Mouse (Mus musculus) Muller cell, postnatal 12 days (primary cell): ENCODE measurements around the gene Irf7.

Source experiments
- DNase-seq: peaks from one replicate; pipeline ENCODE4 v3.0.0-alpha.2; 2015; ENCODE audit errors: inconsistent ontology term

Irf7 gene

DNA sequence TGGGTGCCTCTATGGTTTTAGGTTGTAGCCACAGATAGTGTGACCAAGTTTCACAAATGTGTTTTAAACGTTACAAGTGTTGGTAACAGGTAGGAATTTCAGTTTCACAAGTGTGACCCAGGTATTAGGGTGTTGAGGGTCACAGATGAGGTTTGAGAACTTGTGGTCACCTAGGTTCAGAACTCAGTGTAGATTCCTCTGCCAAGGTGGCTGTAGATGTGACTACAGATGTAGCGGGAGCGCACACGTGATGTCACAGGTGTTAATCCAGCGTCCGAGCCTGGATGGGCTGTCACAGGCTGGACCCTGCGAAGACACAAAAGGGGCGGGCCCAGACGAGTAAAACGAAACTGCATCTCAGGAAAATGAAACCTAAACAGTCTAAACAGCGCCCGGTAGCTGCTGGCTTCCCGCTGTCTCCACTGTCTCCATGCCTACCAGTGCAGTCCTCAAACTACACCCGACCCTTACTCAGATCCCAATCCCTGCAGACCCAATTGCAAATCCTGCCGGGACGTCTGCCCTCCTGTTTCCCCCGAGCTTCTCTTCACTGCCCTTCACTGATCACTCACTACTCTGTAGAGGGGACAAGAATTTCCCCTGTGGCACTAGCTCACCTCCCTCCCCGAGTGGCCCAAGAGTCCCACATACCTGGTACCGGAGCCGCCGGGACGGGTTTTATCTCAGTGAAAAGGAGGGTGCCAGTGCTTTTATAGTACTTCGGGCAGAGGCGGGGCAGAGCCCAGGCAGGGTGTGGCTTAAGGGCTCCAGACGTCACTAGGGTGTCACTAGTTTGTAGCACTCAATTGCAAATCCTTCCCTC, at the start of gene Irf7:
Gene Irf7 (minus strand): TSS at position 743 of the 823 bp plus-strand sequence.
- peak; percentile 78 for DNase-seq

DNA sequence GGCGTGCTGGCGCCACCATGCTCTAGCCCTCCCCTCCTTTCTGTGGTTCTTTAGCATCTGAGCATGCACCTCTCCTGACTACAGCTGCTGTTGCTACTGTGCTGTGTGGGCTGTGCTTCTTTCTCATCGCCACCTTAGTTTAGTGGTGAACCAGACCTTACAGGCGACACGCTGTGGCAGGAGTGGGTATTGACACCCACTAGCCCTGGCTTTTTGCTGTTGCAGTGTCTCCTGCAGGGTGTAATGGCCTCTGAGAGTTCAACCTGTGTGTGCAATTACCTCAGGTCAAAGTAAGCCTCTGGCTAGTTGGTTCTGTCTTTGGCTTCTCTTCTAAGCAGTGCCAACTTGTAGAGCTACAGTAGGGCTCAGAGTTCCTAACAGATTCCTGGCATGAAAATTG, 49.7 kb upstream of the Irf7 start:
- DNase-seq: no peak

DNA sequence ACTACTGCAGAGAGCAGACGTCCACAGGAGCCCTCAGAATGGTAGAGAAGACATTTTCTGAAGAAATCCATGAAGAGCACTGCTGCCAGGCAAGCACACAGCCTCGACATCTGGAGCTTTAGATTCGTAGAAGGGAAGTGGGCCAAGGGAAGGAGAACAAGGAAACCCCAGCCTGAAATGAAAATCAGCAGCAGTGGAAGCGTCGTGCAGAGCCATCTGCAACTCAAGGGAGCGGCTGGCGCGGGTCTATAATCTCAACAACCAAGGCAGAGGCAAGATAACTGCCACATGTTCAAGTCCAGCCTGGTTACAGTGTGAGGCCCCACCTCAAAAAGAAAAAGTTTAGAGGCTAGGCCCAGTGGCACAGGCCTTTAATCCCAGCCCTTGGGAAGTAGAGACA, 48.8 kb upstream of the Irf7 start:
- no peak for DNase-seq

DNA sequence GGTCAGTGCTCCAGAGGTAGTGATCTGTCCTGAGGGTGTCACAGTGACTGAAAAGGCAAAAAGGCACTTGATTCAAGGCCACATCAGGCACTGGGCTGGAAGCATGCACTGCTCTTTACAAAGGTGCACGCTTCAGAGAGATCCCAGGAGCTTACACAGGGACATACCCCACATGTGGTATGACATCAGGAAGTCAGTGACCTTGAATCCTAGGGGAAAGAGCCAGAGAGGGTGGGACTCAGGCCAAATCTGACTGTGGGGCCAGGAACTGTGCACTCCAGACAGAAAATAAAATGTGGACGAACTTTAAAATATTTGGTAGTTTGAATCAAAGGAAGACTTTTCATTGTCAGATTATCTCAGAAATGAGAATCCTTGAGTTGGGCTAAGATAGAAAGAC, 48.1 kb upstream of the Irf7 start:
- no peak for DNase-seq

DNA sequence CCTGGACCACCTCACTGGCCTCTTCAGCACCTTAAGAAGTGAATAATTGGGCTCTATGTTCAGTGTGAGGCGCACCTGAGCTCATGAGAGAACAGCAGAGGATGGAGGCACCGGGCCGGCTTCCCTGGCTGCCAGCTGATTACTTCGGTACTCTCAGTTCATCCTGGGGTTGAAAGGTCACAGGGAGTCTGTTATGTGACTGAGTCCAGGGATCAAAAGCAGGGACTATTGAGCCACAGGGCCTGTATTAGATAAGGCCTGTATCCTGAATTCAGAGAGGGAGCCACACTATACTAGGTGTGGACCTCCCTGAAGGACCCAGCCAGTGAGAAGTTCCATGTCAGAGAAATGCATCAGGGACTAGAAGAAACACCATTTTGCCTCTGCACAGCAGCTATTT, 38.3 kb upstream of the Irf7 start:
- DNase-seq: no peak

DNA sequence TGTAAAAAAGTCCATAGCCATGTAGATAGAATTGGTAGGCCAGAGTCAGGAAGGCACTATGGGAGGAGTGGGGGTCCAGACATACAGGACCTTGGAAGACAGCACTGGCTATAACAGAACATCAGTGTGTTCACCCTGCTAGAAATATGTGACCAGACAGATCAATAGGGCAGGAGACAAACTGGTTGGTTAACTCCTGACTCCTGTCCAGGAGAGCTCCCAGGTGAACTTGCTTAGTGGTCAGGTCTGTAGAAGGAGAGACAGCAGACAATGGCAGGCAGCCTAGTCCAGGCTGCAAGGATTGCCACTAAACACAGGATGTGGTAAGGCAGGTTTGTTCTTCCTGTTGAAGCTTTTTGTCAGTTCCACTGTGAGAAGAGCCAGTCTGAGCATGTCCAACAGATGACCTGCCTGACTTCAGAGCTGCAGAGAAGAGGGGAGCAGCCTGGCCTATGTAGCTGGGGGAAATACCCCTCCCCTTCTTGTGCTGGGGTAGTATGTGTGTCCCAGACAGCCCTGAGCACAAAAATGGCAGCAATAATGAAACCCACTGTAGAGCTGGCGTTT, 36.5 kb upstream of the Irf7 start:
- no peak for DNase-seq

DNA sequence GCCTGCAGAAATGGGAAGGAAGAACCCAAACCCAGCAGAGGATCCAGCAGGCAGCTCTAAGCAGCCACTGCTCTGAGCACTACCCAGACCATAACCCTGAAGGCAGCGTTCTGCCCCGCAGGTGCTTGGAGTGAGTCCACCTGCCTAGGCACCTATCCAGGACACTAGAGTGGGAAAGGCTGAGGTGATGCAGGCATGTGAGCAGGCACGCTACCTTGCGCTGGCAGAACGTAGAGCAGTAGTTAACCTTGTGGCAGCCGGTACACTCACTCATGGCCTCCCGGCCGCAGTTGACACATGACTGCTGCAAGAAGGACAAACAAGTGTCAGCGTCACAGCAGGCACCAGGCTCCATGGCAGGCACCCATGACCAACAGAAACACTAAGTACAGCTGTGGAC, 35.1 kb upstream of the Irf7 start:
- DNase-seq: no peak

DNA sequence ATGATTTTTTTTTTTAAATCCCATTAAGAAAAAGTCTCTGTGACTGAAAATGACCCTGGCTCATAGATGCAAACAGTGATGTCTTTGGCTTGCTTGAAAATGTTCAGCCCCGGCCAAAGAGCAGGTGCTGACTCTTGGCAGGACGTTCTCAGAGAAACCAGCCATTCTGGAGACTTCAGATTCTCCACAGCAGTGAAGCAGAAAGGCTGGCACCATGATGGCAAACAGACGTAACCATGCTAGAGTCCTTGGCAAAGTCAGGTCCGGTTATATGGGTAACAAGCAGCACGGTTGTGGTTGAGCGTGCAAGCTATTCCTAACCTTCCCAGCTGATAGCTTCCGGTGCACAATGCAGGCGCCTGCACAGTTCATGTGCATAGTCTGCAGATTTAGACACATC, 32.9 kb upstream of the Irf7 start:
- no peak for DNase-seq

DNA sequence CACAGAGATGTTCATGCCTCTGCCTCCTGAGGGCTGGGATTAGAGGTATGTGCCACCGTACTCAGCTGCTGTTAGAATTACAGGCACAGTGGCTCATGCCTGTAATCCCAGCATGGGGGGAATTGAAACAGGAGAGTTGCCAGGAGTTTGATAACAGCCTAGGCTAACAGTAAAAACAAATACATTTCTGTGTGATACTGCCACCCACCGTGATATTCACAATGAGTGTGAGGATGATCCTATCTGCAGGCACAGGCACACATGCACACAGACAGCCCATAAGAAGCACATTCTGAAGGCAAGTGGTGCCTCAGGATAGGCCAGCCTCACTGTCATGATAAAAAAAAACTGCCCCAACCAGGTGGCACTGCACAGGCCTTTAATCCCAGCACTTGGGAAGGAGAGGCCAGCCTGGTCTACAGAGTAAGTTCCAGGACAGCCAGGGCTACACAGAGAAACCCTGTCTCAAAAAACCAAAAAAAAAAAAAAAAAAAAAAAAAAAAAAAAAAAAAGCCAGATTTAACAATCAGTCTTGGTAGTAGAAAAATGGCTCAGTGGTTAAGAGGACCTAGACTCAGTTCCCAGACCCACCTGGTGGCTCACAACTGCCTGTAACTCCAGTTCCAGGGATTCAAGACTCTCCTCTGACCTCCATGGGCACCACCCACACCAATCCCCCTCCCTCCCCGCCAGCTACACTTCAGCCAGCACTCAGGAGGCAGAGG, 31.8 kb upstream of the Irf7 start:
- DNase-seq: no peak

DNA sequence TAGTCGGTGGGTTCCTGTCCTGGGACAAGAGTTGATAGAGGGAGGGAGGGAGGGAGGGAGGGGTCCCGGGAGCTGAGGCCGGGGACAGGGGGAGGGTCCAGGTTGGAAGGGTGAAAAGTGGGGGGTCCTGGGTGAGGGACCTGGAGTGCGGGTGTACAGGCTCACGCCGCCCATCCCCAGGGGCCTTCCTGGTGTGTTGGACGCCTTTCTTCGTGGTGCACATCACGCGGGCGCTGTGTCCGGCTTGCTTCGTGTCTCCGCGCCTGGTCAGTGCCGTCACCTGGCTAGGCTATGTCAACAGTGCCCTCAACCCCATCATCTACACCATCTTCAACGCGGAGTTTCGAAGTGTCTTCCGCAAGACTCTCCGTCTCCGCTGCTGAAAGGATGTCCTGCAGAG, 28.2 kb upstream of the Irf7 start:
- DNase-seq: no peak

DNA sequence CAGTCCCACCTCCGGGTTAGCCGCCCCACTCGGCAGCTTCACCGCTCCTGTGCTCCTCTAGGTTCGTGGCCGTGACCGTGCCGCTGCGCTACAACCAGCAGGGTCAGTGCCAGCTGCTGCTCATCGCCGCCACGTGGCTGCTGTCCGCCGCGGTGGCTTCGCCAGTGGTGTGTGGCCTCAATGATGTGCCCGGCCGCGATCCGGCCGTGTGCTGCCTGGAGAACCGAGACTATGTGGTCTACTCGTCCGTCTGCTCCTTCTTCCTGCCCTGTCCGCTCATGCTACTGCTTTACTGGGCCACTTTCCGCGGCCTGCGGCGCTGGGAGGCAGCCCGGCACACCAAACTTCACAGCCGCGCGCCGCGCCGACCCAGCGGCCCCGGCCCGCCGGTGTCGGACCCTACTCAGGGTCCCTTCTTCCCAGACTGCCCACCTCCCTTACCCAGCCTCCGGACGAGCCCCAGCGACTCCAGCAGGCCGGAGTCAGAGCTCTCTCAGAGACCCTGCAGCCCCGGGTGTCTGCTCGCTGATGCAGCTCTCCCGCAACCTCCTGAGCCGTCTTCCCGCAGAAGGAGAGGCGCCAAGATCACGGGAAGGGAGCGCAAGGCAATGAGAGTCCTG, 27.7 kb upstream of the Irf7 start:
- peak; percentile 55 for DNase-seq

DNA sequence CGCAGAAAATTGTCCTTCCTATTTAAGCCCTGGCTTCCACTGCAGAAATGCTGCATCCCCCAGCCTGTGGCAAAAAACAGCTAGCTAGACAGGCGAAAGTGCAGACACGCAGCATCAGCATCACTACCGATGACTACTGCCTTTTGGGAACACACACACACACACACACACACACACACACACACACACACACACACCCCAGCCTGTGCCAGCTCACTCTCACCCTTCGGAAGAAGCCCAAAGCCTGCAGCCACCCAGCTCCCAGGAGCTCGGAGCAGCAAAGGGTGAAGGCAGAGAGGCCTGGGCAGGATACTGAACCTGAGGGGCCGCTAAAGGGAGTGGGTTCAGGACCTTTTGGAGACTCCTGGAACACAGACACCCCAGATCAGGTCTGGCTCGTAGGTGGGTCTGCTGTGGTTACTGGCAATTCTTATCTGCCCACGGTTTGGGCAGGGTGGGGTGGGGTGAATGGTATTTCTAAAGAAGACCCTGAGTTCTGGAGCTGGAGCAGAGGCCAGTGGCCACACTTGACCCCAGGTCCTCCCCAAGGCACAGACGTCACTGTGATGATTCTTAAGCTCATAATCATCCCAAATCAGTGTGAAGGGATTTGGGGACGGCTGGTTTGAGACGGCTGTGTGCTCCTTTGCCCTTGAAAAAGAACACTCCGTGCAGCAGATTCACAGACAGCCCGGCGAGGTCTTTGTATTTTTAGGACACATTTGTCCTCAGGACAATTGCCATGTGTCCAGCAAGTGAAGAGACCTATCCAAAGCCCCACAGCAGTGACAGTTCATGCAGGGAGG, 26.5 kb upstream of the Irf7 start:
- no peak for DNase-seq

DNA sequence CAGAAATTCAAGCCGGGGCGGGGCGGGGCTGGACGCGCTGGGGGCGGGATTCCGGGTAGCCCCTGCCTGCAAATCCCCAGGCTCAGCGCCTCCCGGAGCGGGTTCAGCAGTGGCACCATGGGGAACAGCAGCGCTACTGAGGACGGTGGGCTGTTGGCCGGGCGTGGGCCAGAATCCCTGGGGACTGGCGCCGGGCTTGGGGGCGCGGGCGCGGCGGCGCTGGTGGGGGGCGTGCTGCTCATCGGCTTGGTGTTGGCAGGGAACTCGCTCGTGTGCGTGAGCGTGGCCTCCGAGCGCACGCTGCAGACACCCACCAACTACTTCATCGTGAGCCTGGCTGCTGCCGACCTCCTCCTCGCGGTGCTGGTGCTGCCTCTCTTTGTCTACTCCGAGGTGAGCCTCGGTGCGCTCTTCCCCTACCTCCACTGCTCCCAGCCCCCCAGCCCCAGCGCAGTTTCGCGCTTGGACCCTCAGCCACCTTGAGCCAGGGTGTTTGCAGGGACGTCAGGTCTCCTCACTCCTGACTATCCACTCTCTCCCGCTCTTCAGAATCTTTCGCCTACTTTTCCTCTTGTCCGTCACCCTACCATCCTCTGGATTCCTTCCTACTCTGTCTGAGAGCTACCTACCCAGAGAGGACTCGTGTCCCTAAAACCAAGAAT, 25.8 kb upstream of the Irf7 start, which contains the start of gene Drd4:
Gene Drd4 (plus strand): TSS at position 86 of the 662 bp plus-strand sequence.
- peak; percentile 68 for DNase-seq

DNA sequence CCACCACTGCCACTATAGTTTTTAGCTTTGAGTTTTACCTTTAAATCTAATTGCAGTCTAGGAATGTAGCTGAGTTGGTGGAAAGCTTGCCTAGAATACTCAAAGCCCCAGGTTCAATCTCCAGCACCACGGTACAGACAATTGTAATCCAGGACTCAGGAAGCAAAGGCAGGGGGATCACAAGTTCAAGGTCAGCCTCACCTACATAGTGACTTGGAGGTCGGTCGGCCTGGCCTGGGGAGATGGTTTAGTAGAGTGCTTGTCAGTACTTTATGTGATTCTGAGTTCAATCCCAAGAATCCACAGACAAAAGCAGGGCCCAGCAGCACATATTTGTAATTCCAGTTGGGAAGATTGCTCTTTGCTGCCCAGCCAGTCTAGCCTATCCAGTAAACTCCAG, 21.8 kb upstream of the Irf7 start:
- DNase-seq: no peak

DNA sequence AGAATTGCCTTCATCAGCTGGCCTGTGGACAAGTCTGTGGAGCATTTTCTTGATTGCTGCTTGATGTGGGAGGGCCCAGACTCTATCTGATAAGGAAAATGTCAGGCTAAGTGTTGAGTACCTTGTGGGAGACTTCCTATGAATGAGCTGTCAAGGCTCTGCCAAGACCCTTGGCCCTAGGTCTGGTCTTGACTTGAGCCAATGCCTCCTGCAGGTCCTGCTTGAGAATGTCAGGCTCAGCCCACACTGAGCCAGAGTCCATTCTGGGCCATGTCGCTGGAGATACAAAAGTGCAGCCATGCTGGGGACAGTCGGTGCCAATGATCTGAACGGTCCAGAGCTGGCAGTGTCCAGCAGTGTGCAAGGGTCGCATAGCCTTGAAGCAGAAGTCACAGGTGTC, 16.5 kb upstream of the Irf7 start:
- no peak for DNase-seq

DNA sequence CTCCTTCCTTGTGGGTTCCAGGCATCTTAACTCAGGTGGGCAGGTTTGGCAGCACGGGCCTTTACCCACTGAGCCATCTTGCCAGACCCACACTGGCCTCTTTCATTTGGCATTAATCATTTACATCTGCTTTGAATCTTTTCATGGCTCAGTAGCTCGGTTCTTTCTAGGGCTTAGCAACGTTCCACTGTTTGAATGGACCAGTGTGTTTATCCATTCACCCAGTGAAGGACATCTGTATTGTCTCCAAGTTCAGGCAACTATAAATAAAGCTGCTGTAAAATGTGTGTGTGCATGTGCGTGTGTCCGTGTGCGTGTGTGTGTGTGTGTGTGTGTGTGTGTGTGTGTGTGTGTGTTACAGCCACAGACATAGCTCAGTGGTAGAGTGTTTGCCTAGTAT, 15.2 kb upstream of the Irf7 start:
- DNase-seq: peak; percentile 87

DNA sequence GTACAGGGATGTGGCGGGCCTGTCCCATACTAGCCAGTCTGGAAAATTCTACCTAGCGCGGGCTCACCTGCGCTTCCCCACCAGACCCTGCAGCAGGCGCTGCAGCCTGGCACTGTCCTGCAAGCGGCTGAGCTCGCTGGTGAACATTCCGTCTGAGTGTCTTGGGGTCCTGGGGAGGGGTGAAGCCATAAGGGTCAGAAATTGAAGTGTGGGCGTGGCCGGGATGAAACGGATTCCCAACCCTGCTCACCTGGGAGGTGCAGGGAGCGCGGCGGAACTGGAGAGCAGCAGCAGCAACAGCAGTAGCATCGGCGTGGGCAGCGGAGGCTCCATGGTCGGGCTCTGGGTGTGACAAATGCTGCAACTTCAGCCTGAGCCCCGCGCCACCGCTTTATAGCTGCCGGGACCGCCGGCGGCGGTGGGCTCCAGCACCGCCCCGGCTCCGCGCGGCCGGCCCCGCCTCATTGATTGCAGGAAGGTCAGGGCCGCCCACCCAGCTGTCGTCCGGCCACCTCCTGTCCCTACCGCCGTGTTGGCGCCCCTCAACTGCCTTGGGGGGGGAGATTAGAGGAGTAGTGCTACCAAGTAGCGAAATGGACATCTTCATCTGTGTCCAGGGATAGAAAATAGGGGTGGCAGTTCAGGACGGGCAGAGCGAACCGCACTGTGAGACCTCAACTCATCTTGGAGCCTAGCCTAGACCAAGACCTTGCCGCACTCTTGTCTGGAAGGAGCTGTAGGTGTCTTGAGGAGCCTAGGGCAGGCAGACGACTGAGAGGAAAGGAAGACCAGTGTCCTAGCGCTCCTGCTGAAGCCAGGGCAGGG, 12.7 kb upstream of the Irf7 start, which contains the start of gene Sct:
Gene Sct (minus strand): TSS at position 368 of the 825 bp plus-strand sequence.
- DNase-seq: peak; percentile 45

DNA sequence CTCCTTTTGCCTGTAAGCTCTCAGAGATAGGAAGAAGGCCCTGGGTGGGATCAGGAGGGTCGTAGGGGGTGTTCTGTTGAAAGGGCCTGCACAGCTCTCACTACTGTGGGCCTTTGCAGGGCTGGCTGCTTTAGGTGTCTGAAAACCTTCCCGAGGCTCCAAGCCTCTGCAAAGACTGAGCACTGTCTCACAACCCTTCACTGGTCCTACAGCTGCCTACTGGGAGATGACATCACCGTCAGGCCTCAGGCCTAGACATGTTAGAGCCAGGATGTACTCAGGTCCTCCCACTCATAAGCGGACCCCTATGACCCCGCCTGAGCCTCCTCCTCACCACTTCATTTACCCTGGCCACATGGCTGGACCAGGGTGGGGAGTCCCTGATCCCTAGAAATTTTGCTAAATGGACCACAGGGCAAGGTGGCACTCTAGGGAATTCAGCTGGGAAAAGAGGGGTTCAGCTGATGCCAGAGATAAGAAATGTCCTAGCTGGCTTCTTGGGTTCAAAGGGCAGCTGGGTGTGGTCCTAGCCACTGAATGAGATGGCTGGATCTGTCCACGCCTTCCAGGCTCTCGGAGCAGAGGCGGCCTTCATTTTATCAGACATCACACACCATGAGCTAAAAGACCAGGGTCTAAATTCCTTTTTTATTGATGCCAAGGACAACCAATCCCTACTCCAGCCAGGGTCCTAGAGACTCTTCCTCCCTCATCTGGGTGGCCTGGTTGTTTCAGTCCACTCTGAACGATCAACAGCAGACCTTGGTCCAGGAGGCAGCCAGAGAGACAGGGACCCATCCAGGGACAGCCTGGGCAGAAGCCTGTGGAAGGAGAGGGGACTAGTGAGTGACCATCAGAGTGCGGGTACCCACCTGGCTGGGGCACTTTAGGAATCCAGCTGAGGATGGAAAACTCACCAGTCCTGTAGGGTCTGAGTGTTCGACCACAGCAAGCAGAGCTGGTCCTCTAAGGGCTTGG, 11.7 kb upstream of the Irf7 start:
- DNase-seq: no peak

DNA sequence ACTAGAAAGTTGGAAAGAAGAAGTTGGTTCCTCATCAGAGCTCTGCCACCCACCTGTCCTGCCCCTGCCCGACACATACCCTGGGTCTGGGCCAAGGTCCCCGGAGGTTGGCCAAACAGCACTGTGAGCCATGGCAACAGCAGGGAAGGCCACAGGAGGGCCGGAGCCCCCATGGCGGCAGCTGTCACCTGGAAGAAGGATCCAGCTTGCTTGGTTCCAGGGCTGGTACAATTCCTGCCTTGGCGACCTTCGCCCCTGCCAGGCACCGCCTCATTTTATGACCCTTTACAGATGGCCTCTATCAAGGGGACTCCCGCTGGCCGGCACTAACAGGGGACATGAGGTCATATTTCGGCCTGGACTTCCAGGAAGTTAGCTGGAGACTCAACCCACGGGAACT, 10.3 kb upstream of the Irf7 start, which contains the start of gene Cdhr5:
Gene Cdhr5 (minus strand): TSS at position 241 of the 400 bp plus-strand sequence.
- DNase-seq: no peak
